Mouse (Mus musculus) embryonic facial prominence, embryonic 11.5 days (tissue): Measurements from ENCODE around the gene Hivep1. TPM values are rescaled to one million over a fixed set of nuclear protein-coding genes. Genes with fewer than 3 reads are reported as not detected.
A peak's percentile ranks its signal among the peaks of the same experiment; 100 is the strongest.

ENCODE experiments used
- ATAC-seq: fragments of 200-750 bp; cut with Nextera tagmentation; replicated peaks from 2 replicates; pipeline ENCODE4 v1.8.0; 2017; ENCODE audit warnings: low read depth; ENCODE audit not compliant: insufficient number of reproducible peaks, low FRiP score, low TSS enrichment
- DNase-seq: peaks from one replicate; pipeline ENCODE4 v3.0.0-alpha.2; 2015; ENCODE audit warnings: low spot score
- H3K27ac ChIP-seq: fragments of 300-500 bp; sonication (generic); replicated peaks from 2 replicates; pipeline ENCODE4 v1.5.1; 2014; ENCODE audit warnings: mild to moderate bottlenecking, low read depth, low read length, control low read depth
- H3K27me3 ChIP-seq: fragments of 300-500 bp; sonication (generic); 2 replicates; pipeline ENCODE4 v1.6.1; 2014; ENCODE audit warnings: mild to moderate bottlenecking, low read length, moderate library complexity, mixed read lengths; ENCODE audit not compliant: control insufficient read depth, insufficient read depth
- H3K36me3 ChIP-seq: fragments of 300-500 bp; sonication (generic); replicated peaks from 2 replicates; pipeline ENCODE4 v1.6.1; 2014; ENCODE audit warnings: low read depth, mild to moderate bottlenecking, low read length, moderate library complexity, mixed read lengths; ENCODE audit not compliant: control insufficient read depth, insufficient read depth
- H3K4me1 ChIP-seq: fragments of 300-500 bp; sonication (generic); 2 replicates; pipeline ENCODE4 v1.6.1; 2014; ENCODE audit warnings: low read length, mixed read lengths; ENCODE audit not compliant: control insufficient read depth, insufficient read depth
- H3K4me2 ChIP-seq: fragments of 300-500 bp; sonication (generic); 2 replicates; pipeline ENCODE4 v1.6.1; 2014; ENCODE audit warnings: low read depth, mild to moderate bottlenecking, control low read depth, low read length, moderate library complexity
- H3K4me3 ChIP-seq: fragments of 300-500 bp; sonication (generic); 2 replicates; pipeline ENCODE4 v1.5.1; 2014; ENCODE audit warnings: low read depth, low read length, control low read depth
- H3K9ac ChIP-seq: fragments of 300-500 bp; sonication (generic); replicated peaks from 2 replicates; pipeline ENCODE4 v1.6.1; 2014; ENCODE audit warnings: mild to moderate bottlenecking, control low read depth, low read length
- H3K9me3 ChIP-seq: fragments of 300-500 bp; sonication (generic); replicated peaks from 2 replicates; pipeline ENCODE4 v1.6.1; 2016; ENCODE audit warnings: mild to moderate bottlenecking, low read length, inconsistent platforms, mixed read lengths; ENCODE audit not compliant: control insufficient read depth
- WGBS: fragments of 180-500 bp; shearing (Covaris S2); extraction: QIAGEN DNeasy Blood & Tissue Kit; methylation state at CpG from one replicate; pipeline ENCODE4 v1.1.7; 2014; 5-methylcytosine and 5-hydroxymethylcytosine counted together
- polyA plus RNA-seq: library from polyadenylated mRNA; unstranded; fragments of >200 nt; fragmentation: Nextera tagmentation; extraction: Ambion mirVana; gene quantifications from 2 replicates; pipeline ENCODE4 v1.2.1, GENCODE M21; 2014

Gene Hivep1
- polyA plus RNA-seq, result 13.1 and 13.4 TPM in 2 replicates

DNA sequence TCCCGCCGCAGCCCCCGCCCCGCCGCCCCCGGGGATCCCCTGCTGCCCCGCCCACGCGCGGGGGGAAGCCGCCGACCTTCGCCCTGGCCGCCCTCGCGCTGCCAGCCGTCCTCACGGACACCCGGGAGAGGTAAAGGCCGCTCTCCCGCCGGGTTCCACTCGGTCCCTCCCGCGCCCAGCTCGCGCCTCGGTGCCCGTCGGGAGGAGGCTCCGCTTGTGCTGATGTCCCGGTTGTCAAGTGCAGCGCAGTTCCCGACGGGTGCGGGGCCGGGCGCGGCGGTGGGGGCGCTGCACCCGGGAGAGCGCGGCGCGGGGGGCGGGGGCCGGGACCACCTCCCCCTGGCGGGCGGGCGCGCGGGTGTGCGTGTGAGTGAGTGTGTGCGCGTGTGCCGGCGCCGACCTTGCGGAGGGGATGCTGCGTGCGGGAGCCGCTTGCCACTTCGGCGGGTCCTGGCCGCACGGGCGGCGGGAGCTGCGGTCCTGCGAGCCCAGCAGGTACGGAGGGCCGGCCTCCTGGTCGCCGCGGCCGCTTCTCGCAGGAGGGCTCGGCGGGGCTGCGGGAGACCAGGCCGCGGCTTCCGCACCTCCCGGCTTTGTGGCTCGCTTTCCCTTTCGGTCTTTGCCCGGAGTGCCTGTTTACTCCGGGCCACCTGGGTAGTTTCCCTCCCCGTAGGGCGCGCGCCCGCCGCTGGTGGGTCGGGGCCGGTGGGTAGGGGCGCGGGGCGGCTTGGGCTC lies at the start of gene Hivep1:
Gene Hivep1, plus strand, starts transcription at position 61 of the 735 bp plus-strand sequence.
- WGBS, result 0% methylated on average over 58 of the region's 100 CpGs
- H3K36me3 ChIP-seq, result no peaks in the 10 kb centered on the region
- peak within 1 kb of the TSS; percentile 79 for H3K4me3 ChIP-seq
- H3K27ac ChIP-seq, result peak within 1 kb of the TSS; percentile 89
- no peaks in the 10 kb centered on the region for H3K9me3 ChIP-seq
- no peaks in the 10 kb centered on the region for H3K27me3 ChIP-seq
- H3K4me1 ChIP-seq, result no peaks in the 10 kb centered on the region
- peak within 1 kb of the TSS; percentile 89 for H3K9ac ChIP-seq
- peak; percentile 54 for ATAC-seq
- peak within 1 kb of the TSS; percentile 70 for H3K4me2 ChIP-seq
- peak; percentile 70 for DNase-seq

DNA sequence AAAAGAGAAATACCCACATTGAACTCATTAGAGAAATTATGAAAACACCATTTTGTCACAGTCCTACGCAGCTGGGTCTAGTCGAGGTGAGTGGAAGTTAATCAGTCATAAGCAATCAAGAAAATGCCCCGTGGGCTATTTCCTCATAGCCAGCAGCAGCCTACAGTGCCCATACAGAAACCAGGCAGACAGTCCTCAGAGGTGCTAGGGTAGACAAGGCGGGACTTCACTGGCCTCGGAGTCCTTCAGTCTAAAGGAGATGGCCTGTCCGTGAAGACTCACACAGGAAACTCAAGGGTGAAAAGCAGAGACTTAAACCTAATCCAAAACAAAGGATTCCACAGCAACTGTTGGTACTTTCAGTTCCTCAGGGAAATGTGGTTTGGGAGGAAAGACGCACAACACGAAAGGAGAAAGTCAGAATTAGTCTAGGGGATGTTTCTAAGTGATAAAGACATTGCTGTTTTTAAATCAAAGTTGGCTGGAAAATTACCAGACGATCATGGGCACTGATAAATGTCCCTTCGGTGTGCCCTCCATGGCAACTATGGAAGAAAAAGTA lies 36.3 kb upstream of the Hivep1 start:
- no peak overlapping the region for H3K4me3 ChIP-seq
- no peaks in the 10 kb centered on the region for H3K4me1 ChIP-seq
- H3K36me3 ChIP-seq, result no peaks in the 10 kb centered on the region
- 71% methylated on average over 10 of the region's 10 CpGs for WGBS
- no peak for ATAC-seq
- DNase-seq, result no peak
- no peaks in the 10 kb centered on the region for H3K27me3 ChIP-seq
- H3K4me2 ChIP-seq, result no peak overlapping the region
- H3K9ac ChIP-seq, result no peak overlapping the region
- no peaks in the 10 kb centered on the region for H3K9me3 ChIP-seq
- H3K27ac ChIP-seq, result no peak overlapping the region

DNA sequence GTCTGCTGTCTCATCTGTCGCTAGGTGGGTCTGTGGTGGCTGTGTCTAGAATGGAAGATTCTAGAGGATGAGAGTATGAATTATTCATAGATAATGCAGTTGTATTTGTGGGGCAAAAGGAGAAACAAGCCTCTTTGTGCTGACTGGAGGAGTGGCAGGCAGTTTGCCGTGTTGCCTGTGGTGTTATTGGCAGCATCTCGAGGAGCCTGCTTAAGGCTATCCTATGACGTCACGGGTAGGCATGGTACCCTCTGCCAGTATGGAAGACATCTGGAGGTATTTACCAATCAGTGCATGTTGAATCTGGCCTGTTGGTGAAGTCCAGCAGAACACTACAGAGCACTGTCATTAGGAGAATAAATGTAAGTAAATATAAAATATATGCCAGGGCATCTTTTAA lies 35.6 kb upstream of the Hivep1 start:
- Histone ChIP-seq H3K27ac (no peak overlapping the region), H3K4me3 (no peak overlapping the region), H3K36me3 (no peaks in the 10 kb centered on the region), H3K4me1 (no peaks in the 10 kb centered on the region), H3K4me2 (no peak overlapping the region), H3K27me3 (no peaks in the 10 kb centered on the region), H3K9ac (no peak overlapping the region), H3K9me3 (no peaks in the 10 kb centered on the region)
- DNase-seq, result no peak
- WGBS, result 77% methylated on average over 5 of the region's 5 CpGs
- ATAC-seq, result no peak

DNA sequence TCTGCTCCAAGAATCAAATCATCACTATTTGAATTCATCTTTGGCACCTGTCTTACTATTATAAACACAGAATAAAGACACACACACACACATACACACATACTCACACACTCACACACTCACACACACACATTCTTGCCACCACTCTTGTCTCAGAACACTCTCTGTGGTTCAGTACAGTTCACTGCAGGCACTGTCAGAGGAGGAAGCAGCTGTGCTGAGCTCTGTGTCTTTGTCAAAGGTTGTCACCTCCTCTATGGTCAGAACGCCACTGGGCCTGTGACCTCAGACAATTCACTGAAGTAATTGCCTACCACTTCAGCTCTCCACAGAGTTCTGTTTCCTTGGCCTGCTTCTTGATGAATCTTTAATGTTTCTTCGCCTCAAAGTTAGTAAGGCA lies 33.5 kb upstream of the Hivep1 start:
- DNase-seq, result no peak
- no peaks in the 10 kb centered on the region for H3K36me3 ChIP-seq
- no peak overlapping the region for H3K27ac ChIP-seq
- H3K9ac ChIP-seq, result no peak overlapping the region
- no peaks in the 10 kb centered on the region for H3K27me3 ChIP-seq
- H3K4me2 ChIP-seq, result no peak overlapping the region
- no peak for ATAC-seq
- no peaks in the 10 kb centered on the region for H3K4me1 ChIP-seq
- no peaks in the 10 kb centered on the region for H3K9me3 ChIP-seq
- no peak overlapping the region for H3K4me3 ChIP-seq
- 62% methylated on average over 2 of the region's 2 CpGs for WGBS

DNA sequence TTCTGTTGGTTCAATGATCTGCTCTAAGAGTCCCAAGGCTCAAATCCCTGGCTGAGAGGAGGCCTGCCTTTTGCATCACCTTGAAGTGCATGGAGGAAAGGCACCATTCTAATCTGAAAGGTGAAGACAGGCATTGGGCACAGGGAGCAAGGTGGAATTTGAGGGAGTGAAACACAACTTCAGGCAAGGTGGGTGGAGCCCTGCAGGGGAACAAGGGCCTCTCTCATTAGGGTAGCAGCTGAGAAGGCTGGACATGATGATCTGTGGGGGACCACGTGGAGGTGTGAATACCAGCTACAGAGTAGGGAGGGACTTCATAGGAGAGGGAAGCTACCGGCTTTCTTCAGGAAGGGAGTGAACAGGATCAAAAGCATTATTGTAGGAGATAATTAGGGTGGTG lies 10.6 kb upstream of the Hivep1 start:
- DNase-seq (no peak), ATAC-seq (no peak)
- Histone ChIP-seq H3K4me1 (no peaks in the 10 kb centered on the region), H3K4me3 (no peak overlapping the region), H3K9me3 (no peaks in the 10 kb centered on the region), H3K27ac (no peak overlapping the region), H3K4me2 (no peak overlapping the region), H3K27me3 (no peaks in the 10 kb centered on the region), H3K36me3 (no peaks in the 10 kb centered on the region), H3K9ac (no peak overlapping the region)
- 12% methylated on average over 2 of the region's 2 CpGs for WGBS

DNA sequence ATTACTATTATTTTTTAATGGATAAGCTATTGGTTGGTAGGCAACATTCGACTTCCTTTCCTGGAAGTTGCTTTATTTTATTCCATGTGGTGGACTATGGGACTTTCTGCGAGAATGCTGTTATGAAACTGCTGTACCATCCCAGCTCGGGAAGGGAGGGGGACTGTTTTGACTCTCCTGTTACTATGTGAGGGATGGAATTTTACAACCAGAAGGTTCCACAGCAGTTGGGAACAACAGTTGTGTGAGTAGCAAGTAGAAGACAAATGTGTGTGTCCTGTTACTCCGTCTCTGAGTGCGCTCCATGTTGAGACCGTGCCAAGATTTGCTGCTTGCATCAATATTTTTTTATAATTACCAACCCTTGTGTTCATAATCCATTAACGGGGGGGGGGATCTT lies 8.4 kb upstream of the Hivep1 start:
- Histone ChIP-seq H3K4me1 (no peaks in the 10 kb centered on the region), H3K9ac (no peak overlapping the region), H3K27me3 (no peaks in the 10 kb centered on the region), H3K9me3 (no peaks in the 10 kb centered on the region), H3K4me2 (no peak overlapping the region), H3K36me3 (no peaks in the 10 kb centered on the region), H3K4me3 (no peak overlapping the region), H3K27ac (no peak overlapping the region)
- no peak for ATAC-seq
- 92% methylated on average over 7 of the region's 7 CpGs for WGBS
- DNase-seq, result no peak

DNA sequence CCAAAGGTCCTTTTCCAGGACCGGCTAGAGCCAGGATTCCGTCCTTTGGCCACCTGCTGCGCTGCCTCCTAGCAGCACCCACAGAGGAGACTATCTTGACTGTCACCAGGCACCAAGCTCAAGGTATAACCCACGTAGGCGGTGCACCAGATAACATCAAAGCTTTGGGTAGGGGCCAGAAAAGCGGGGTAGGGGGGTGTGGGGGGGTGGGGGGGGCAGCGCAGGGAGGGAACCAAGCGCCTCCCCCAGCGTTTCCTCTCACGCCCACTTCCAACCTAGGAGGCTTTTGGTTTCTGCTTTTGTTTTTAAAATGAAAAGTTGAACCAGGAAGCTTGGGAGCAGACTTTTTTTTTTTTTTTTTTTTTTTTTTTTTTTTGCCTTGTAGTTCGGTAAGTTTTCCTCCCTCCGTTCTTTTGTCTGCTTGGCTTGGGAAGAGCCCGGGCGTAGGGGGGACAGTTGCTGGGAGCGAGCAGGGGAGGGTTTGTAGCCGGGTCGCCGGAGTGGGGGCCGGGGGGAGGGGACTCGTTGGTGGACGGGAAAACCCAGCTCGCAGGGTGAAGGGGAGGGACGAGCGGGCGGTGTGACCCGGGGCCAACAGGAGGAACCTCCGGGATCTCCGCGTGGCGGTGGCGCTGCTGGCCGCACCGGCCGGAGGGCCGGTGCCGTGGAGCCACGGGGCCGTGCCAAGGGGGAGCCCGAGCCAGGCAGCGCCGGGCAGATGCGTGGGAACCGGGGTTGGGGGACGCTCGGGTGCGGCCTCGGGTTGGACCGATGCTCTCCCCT lies 2.6 kb upstream of the Hivep1 start:
- ATAC-seq, result 0 out of 2 replicates have a peak, but pooled peaks have one; percentile 8
- Histone ChIP-seq H3K4me3 (peak overlapping the region; percentile 60), H3K4me1 (no peaks in the 10 kb centered on the region), H3K9me3 (no peaks in the 10 kb centered on the region), H3K27ac (peak overlapping the region; percentile 67), H3K4me2 (peak overlapping the region; percentile 77), H3K27me3 (no peaks in the 10 kb centered on the region), H3K36me3 (no peaks in the 10 kb centered on the region), H3K9ac (peak overlapping the region; percentile 79)
- WGBS, result under 1% methylated on average over 45 of the region's 48 CpGs
- peak; percentile 66 for DNase-seq

DNA sequence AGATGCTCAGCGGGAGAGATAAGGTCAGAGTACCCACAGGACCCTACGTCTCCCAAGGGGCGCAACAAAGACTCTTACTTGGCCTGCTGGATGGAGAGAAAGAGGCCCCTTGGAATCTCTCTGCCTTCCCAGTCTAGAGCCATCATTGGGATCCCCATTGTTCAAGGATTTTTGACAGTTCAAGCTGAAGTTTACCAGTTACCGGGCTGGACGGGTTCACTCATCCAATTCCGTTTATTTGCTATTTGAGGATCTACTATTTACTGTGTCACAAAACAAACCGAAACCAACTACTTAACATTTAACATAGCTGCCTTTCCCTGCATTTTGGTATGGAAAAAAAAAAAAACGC lies 2.1 kb upstream of the Hivep1 start:
- H3K27me3 ChIP-seq, result no peaks in the 10 kb centered on the region
- ATAC-seq (no peak), DNase-seq (peak; percentile 43)
- peak overlapping the region; percentile 67 for H3K27ac ChIP-seq
- H3K9me3 ChIP-seq, result no peaks in the 10 kb centered on the region
- no peaks in the 10 kb centered on the region for H3K36me3 ChIP-seq
- H3K9ac ChIP-seq, result peak overlapping the region; percentile 79
- H3K4me2 ChIP-seq, result peak overlapping the region; percentile 77
- no peaks in the 10 kb centered on the region for H3K4me1 ChIP-seq
- peak overlapping the region; percentile 60 for H3K4me3 ChIP-seq
- 1% methylated on average over 8 of the region's 8 CpGs for WGBS
